Mouse (Mus musculus): ENCODE results near the gene A730009L09Rik.

A730009L09Rik gene

DNA sequence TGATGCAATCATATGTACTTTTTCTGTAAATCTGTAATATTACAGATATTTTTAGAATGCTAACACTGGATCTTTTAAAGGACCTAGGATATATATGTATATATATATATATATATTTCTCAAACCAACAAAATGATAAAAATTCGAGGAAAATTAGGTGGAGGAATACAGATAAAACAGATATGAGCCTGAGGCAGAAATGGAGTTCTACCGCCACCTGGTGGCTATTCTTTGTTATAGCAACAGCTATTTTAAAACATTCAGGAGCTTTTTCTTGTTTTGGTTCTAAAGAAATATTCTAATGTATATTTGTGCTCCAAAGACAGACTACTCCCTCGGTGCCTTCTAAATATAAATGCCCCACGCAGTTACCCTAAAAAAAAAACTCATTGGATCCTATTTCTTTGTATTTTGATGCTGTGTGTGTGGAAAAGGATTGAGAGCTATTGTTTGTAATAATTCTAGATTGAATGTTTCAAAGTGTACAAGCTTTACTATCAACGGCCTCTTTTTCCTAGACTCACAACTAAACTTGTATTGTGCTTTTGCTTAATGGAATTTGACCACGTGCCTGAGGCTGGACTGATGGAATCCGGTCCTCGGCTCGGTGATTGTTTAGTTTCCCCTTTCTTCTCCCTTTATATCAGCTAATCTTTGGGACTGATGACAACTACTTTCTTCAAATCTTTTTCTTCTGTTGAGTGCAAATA lies 44.8 kb downstream of the A730009L09Rik start:
- no peak for DNase-seq (ENCODE audit: low spot score in 2 of 2)

DNA sequence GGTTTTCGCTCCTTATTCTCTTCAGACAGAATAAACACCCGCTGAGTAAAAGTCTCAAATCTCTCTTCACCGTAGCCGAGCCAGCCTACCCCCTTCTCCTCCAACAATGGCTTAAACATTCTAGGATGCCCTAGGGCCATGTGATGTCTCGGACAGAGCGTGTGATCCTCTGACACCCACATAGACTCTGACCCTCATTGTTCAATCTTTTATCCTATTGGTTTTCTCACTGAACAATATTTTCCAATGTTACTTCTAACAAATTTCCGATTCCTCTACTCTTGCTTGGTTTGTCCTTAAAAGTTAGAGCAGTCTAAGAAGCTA lies 45.3 kb downstream of the A730009L09Rik start:
- DNase-seq (ENCODE audit: low spot score in 2 of 2) = no peak

All from thymus, postnatal 10 days (tissue).